Mouse (Mus musculus): Measurements from ENCODE around the gene Cttnbp2nl. TPM values are rescaled to one million over a fixed set of nuclear protein-coding genes. Genes with fewer than 3 reads are reported as not detected.

Gene Cttnbp2nl
- polyA plus RNA-seq, 1 experiment, result 10.3 TPM

GRCm38 (mm10) chr3:105059911-105060310 lies 7.0 kb upstream of the Cttnbp2nl start:
- DNase-seq (ENCODE audit: extremely low spot score in 1 of 2, low spot score in 1 of 2), result no peak

DNA sequence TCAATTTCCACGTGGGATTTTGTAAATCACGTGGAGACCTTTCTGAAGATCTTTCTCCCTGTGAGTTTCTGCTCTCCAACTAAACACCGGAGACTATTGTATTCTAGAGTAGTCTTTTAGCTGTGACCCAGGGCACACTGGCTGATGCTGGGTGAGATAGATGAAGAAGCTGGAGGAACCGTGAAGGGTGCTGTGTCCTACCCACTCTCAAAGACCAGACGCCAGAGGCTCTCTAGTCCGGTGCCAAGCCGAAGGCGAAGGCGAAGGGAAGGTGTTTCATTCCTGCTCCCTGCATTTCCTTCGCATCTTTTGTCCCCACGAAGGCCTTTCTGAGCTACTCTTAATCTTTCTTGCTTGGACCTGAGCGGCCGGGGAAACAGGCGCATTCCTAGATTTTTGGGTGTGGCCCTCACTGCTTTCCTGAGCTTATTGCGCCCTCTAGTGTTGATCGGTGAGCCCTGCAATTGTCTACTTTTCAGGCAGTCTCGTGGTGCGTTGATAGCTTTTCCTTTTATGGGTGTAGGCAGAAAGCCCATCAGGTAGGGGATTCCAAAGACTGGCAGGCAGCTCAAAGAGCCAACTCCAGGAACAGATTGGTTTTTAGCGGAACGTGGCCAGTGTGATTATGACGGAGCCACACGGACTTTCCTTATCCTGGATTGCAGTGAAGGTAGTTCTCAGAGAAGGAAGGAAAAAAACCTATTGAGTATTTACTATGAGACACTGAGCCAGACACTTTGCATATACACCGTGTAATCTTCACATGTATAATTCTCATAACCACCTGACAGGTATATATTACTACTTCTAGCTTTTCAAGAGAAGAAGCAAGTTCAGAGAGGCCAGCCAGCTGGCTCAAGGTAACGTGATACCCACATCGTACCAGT lies 5.9 kb upstream of the Cttnbp2nl start:
- peak; percentile 78 to 96 for DNase-seq (ENCODE audit: extremely low spot score in 1 of 2, low spot score in 1 of 2)

DNA sequence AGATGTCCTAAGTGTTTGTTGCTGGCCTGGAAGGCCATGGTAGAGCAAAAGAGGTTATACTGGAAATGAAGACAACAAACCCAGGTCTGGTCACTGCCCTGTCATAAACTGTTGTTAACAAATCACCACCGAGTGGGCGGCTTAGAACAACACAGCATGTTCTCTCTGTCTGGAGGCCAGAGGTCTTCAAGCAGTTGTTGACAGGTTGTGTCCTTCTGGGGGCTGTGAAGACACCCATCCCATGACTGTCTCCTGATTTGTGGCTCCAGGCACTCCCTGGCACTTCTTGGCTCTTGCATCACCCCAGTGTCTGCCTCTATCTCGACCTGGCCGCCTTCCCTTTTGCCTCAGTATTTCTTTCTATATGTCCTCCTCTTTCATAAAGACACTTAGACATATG lies 2.7 kb upstream of the Cttnbp2nl start:
- no peak for DNase-seq (ENCODE audit: extremely low spot score in 1 of 2, low spot score in 1 of 2)

GRCm38 (mm10) chr3:105054952-105055351 lies 2.0 kb upstream of the Cttnbp2nl start:
- DNase-seq (ENCODE audit: extremely low spot score in 1 of 2, low spot score in 1 of 2), result no peak

DNA sequence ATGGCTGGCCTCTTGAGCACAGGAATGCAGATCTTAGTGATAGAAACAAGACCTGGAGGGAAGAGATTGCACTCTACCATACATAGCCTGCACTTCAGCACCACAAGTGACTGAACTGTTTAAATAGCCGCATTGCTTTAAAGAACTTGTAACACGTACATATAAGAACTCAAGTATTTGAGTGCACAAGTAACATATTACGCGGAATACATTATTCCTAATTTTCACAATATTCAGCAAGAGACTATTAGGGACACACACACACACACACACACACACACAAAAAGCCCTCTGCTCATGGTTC lies 704 bp upstream of the Cttnbp2nl start:
- DNase-seq (ENCODE audit: extremely low spot score in 1 of 2, low spot score in 1 of 2), result no peak

DNA sequence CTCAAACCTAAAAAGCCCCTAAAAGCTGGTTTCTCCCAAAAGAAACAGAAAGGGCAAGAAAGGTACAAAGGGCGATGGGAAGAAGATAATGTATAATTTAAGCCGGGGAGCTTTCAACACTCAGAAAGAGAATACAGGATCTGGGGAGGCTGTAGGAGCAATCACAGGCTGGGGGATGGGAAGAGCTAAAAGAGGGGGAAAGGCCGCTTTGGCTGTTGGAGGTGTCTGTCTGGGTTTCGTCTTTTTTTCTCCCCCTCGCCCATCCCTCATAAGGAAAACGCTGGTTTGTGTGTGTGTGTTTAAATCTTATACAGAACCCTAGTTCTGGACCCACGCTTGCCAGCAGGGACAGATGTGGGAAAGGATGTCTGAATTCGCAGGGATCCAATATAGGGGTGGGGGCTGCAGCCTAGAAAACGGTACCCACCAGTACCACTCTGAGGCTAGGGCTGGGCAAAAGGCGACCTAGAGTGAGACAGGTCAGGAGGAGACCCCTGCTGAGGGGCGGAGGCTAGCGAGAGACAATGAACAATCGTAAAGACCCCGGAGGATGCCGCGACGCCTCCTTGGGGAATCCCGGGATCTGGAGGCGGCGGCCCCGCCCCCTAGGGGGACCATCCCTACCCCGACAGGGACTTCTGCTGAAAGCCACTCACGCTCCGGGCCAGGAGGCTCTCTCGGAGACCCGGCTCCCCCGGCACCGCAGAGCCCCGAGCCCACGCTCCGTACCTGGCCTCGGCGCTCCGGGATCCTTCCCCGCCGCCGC lies 592 bp downstream of the Cttnbp2nl start:
- no peak for DNase-seq (ENCODE audit: extremely low spot score in 1 of 2, low spot score in 1 of 2)

- DNase-seq (ENCODE audit: extremely low spot score in 1 of 2, low spot score in 1 of 2), result no peak
Measured at GRCm38 (mm10) chr3:105051103-105051502, 1.8 kb downstream of the Cttnbp2nl start.

- no peak for DNase-seq (ENCODE audit: extremely low spot score in 1 of 2, low spot score in 1 of 2)
Measured at GRCm38 (mm10) chr3:105049848-105050247, 3.1 kb downstream of the Cttnbp2nl start.

DNA sequence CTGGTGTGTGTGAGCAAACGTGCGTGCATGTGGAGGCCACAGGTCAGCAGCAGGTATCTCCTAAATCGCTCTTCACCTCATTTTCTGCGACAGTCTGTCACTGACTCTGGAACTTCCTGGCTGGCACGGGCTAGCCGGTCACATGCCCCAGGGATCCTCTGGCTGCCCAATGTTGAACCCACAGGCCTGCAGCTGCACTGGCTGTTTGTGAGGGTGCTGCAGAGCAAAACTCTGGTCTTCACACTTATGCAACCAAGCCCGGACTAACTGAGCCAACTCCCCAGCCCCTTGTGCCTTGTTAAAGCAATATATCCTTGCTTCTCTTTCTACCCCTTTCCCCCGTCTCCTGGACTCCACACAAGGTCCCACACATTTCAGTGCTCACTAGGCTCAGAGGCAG lies 5.3 kb downstream of the Cttnbp2nl start:
- no peak for DNase-seq (ENCODE audit: extremely low spot score in 1 of 2, low spot score in 1 of 2)

DNA sequence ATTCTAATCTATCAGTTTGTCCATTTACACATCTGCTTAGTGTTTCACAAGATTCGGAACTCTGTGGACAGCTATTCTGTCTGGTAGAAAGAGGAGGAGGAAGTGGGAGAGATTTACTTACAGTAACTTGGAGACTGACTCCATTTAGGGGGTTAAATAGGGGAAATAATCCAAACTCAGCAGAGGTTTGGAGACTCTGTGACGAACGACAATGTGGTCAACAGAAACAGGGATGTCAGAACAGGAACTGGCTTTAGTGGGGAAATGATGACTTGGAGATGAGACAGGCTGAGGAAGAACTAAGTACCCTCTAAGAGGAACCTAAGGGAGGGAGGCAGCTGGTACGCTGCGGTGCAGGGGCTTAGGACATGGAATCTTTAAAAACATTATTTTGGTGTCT lies 6.1 kb downstream of the Cttnbp2nl start:
- DNase-seq (ENCODE audit: extremely low spot score in 1 of 2, low spot score in 1 of 2), result no peak

DNA sequence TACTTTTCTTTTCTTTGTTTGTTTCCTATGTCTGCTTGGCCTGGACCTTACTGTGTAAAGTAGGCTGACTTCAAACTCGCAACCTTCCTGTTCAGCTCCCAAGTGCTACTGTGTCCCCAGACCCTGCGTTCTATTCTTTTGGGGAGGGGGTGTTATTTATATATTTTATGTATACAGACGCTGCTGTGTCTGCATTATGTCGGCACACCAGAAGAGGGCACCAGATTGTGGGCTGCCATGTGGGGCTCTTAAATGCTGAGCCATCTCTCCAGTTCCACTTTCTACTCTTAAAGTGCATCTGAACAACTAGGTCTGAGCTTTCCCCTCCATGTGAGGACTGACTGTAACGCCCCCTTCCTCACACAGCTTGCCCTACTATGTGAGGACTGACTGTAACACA lies 9.2 kb downstream of the Cttnbp2nl start:
- no peak for DNase-seq (ENCODE audit: extremely low spot score in 1 of 2, low spot score in 1 of 2)

DNA sequence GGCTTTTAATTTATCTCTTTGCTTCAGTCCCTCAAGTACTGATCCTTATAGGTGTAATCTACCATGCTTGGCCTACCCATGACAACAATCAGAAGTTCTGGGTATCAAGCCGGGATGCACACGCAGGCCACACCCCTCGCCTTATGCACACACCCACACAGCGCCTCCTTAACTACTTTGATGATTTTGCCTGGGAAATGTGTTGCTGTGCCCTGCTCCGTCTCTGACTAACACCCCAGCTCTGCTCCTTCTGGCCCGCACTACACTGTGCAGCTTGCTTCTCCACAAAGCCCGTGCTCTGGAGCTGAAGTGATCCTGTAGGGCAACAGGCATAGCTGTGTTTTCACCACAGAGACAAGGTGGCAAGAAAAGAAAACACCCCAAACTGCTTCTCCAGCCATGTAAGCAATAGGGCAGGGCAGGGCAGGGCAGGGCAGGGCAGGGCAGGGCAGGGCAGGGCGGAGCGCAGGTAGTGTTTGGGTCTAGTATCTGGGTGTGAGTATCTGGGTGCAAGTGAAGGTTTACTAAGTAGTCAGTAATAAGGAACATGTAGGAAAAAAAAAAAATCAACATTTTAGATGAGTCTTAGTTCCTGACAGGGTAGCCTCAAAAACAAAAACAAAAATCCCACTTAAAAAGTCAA lies 11.8 kb downstream of the Cttnbp2nl start:
- DNase-seq (ENCODE audit: extremely low spot score in 1 of 2, low spot score in 1 of 2), result no peak

DNA sequence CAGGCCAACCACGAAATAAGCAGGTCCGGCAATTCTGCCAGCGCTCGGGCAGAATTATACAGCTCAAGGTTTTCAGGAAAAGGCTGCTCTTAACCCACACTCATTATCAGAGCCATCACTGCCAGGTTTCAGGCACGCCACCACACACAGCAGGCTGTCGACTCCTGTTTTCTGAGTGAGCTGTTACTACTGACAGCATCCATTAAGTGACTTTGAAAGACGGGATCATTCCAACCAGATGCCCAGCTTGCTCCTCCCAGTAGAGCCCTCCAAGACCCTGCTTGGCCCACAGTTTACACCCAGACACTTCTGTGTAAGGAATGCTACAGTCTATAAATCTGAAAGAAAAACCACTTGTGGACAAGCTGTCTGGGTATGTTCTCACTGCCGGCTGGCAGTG lies 12.9 kb downstream of the Cttnbp2nl start:
- DNase-seq (ENCODE audit: extremely low spot score in 1 of 2, low spot score in 1 of 2), result no peak

GRCm38 (mm10) chr3:105037240-105037770 lies 15.6 kb downstream of the Cttnbp2nl start:
- no peak for DNase-seq (ENCODE audit: extremely low spot score in 1 of 2, low spot score in 1 of 2)

DNA sequence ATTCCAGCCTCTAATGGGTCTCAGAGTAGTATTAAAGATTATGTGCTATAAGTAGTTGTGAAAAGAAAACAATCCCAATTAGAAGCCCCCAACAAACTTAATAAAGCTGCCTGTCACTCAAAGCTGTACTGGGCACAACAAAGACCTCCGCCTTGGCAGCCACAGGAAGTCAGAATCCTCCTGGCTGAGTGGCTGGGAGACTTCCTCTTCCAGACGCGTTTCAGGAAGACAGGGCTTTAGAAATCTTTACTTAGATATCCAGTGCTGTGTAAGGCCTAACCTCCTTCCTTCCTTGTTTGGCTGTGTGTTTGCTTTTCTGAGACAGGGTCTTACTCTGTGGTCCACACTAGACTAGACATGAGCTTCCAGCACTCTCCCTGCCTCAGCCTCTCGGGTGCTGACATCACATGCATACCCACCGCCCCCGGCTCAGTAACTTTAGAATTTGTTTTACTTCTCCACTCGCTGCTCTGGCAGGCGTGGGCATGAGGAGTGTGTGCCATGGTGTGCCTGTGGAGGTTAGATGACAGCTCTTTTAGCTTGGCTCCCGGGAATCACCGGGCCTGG lies 16.6 kb downstream of the Cttnbp2nl start:
- DNase-seq (ENCODE audit: extremely low spot score in 1 of 2, low spot score in 1 of 2), result no peak

- DNase-seq (ENCODE audit: extremely low spot score in 1 of 2, low spot score in 1 of 2), result no peak
Measured at GRCm38 (mm10) chr3:105023371-105024005, 29.5 kb downstream of the Cttnbp2nl start.

DNA sequence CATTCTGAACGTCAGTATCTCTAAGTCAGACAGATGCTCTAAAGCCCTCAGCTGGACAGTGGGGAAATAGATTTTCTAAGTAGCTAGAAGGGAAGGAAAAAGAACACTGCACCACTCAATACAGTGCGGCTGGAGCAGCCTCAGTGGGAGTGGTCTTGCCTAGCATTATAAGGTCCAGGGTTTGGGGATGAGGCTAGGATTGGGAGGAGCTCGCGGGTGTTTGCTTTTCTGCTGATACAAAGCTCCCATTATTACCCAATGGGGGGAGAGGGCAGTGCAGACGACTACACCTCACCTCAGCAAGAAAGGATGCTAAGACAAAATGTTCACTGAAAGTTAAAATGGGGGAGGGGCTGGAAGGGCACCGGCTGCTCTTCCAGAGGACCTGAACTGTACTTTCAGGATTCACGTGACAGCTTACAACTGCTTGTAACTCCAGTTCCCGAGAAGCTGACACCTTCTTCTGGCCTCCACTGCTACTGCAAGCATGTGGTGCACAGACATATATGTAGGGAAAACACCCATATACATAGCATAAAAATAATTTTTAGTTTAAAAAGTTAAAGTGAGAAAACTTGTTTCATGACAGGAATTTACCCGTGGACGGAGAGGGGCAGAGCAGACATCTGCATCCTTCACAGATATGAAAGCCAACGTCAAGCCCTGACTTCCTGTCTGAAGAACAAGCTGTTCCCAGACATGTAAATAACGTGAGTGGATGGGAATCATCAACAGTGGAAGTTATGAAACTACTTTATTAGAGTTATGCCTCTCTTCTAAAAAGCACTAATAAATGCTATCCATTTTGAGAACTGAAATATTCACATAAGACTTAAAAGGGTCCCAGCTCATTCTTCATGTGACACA lies 32.9 kb downstream of the Cttnbp2nl start:
- no peak for DNase-seq (ENCODE audit: extremely low spot score in 1 of 2, low spot score in 1 of 2)

DNA sequence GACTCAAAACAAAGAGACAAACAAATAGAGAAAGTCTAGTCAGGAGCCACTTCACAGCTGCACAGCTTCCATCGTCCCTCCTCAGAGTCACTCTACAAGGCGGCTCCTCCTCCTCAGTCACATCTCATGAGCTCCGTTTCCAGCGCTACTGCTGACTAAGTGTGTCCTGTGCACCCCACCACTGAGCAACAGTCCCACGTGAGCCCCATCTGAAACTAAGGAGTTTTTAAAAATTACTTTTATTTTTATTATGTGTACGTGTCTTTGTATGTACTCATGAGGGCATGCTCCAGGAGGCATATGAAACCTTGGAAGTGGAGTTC lies 34.2 kb downstream of the Cttnbp2nl start:
- DNase-seq (ENCODE audit: extremely low spot score in 1 of 2, low spot score in 1 of 2), result no peak

- DNase-seq (ENCODE audit: extremely low spot score in 1 of 2, low spot score in 1 of 2), result no peak
Measured at GRCm38 (mm10) chr3:105018085-105018782, 34.7 kb downstream of the Cttnbp2nl start.
